Mouse (Mus musculus) ovary, postnatal 36 days (tissue): ENCODE data around the gene Skiv2l.

Experiments used
- DNase-seq: peaks from one replicate; pipeline ENCODE4 v3.0.0; 2022; ENCODE audit warnings: low spot score, mixed read lengths

Gene Skiv2l

DNA sequence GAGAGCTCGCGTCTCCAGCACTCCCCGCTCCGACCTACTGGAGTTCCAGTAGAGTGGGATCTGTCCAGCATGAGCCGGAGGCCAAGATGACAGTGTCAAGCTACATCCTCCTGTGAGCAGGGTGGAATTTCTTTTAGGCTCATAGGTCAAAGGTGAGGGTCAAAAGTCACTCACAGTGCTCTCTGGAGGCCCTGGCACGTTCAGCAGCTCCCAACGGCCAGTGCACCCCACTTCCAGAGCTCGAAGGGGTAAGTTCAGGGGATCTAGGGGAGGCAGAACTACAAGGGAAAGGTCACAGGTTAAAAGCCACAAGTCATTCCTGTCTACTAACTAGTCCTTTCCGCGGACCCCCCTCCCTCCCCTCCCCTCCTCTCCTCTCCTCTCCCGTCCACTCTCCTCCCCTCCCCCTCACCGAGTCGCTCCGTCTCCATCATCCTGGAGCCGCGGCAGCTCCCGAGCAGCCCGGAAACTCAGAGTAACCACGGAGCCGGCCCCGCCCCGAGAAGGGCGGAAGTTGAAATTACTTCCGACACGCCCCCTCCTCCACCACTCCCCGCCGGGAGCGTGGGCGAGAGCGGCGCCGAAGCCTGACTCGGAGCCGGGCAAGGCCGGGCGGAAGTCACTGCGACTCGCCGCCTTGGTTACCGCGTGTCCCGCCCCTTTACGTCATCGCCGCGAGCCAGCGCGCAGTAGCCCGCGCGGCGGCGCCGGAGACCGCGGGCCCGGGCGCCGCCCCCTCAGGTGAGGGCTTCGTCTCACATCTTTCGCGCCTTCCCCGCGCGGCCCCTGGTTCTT is at the start of gene Skiv2l, which contains the start of gene Nelfe:
Gene Skiv2l (minus strand): TSS at position 489 of the 795 bp plus-strand sequence.
Gene Nelfe (plus strand): TSS at position 670 of the 795 bp plus-strand sequence.
- peak; percentile 98 for DNase-seq

DNA sequence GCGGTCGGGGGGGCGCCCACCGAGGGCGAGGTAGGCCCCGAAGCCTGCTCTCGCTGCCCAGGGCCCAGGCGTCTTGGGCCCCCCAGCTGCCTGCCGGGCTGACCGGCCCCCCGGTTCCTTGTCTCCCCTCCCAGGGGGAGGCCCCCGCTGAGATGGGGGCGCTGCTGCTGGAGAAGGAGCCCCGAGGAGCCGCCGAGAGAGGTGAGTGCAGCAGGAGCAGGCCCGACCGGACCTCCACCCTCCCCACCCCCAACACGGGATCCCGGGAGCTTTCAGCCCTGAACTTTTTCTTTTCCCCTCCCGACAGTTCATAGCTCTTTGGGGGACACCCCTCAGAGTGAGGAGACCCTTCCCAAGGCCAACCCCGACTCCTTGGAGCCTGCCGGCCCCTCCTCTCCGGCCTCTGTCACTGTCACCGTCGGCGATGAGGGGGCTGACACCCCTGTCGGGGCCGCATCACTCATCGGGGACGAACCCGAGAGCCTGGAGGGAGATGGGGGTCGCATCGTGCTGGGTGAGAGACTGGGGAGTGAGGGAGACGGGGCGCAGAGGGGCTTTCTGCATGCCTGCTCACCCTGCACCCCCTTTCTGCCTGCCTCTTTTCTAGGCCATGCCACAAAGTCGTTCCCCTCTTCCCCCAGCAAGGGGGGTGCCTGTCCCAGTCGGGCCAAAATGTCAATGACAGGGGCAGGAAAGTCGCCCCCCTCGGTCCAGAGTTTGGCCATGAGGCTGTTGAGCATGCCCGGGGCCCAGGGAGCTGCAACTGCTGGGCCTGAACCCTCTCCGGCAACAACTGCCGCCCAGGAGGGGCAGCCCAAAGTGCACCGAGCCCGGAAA is 49.3 kb upstream of the Skiv2l start:
- peak; percentile 56 for DNase-seq

DNA sequence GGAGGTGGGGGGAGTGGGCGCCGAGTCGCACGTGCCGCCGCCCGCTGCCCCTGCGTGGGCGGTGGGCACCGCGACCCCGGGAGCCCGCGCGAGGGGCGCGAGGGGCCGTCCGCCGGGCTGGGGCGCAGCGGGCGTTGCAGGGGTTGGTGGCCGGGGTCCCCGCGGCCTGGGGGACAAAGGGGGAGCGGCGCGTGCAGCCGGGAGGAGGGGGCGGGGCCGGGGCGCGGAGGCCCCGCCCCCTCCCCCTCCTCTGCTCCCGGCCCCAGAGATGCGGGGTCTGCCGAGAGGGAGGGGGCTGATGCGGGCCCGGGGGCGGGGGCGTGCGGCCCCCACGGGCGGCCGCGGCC is 48.7 kb upstream of the Skiv2l start:
- DNase-seq, result no peak

DNA sequence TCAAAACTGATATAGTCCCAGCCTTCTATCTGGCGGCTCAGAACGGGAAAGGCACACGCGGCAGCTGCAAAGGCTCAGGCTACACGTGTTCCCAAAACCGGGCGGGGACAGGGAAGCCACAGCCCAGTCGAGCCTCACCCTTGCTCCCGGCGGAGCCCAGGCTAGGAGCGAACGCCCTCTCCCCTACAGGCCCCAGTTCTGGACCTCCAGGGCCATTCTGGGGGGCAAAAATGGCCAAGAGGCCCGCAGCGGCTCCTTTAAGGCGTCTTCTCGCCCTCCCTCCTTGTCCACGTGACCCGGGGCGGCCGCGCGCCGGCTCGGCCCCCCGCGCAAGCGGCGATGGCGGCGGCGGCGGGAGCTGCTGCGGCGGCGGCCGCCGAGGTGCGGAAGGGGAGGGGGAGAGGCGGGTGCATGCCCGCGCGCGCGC is 48.2 kb upstream of the Skiv2l start, which contains the start of the genes C2 and Ehmt2:
Gene C2 (minus strand): TSS at position 106 of the 427 bp plus-strand sequence.
Gene Ehmt2 (plus strand): TSS at position 310 of the 427 bp plus-strand sequence.
- peak; percentile 86 for DNase-seq

DNA sequence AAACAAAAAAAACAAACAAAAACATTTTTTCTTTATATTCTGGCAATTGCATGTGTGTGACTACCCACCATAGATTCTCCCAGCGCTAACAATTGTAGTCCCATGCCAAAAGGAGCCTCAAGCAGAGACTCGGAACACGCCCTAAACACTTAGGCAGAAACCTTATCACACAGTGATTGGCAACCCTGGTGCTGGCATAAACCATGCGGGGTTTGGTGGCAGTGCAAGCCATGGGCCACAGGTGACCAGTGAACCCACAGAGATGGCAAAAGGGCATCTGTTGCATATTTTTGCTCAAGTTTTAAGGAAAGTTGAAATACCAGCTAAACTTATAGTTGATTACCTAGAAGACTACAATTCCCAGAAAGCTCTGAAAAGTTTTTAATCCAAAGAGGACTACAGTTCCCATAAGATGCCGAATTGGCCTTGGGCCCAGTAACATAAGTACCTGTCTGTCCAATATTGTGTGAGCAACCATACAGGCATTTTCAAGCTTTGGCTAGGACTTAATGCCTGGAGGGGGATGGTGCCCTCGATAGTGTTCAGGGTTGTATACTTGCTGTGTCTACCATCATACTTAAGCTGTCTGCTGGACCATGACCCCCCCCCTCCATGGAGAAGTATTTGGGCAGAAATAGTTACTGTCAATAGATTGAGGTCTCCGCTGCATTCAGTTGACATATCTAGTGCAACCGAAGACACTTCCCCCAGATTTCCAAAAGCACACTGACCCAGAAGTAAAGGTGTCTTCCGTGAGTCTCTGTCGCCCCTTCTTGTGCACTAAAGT is 47.6 kb upstream of the Skiv2l start:
- DNase-seq, result no peak

DNA sequence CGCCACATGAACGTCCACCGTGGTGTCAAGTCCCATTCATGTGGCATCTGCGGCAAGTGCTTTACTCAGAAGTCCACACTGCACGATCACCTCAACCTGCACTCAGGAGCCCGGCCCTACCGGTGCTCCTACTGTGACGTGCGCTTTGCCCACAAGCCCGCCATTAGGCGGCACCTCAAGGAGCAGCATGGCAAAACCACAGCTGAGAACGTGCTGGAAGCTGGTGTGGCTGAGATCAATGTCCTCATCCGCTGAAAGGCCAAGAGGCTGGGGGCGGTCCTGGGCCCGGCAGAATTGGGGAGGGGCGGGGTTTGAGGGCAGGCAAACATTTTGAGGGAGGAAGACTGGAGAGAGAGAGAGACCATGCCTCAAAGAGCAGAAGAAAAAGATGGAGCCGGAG is 46.4 kb upstream of the Skiv2l start:
- DNase-seq, result no peak

DNA sequence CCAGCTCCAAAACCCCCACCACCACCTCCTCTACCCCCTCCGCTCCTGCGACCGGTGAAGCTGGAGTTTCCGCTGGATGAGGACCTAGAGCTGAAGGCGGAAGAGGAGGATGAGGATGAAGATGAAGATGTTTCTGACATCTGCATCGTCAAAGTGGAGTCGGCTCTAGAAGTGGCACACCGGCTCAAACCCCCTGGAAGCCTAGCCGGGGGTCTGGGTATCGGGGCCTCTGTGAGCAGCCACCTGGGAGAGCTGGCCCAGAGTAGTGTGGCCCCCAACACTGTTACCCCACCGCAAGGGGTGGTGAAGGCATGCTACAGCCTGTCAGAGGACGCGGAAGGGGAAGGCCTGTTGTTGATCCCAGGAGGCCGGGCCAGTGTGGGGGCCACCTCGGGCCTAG is 45.7 kb upstream of the Skiv2l start:
- DNase-seq, result no peak

DNA sequence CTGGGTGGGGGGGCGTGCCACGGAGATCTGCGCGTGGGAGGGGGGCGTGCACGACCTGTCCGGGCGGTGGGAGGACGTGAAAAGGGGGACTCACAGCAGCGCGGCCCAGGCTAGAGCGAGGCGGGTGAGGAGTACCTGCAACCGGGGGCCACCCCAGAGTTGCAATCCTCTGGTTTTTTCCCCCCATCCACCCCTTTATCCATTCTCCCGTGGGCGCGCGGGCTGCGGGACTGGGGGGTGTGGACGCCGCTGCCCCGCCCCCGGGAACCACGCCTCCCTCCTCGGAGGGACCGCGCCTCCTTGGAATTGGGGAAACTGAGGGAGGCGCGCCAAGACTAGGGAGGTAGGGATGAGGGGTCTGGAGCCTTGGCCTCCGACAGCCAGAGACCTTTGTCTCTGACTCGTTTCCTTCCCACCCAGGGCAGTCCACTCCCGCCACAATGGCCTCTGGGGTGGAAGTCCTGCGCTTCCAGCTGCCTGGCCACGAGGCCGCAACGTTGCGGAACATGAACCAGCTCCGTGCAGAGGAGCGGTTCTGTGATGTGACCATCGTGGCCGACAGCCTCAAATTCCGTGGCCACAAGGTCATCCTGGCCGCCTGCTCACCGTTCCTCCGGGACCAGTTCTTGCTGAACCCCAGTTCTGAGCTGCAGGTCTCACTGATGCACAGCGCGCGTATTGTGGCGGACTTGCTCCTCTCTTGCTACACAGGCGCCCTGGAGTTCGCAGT is 45.0 kb upstream of the Skiv2l start:
- DNase-seq, result peak; percentile 76

DNA sequence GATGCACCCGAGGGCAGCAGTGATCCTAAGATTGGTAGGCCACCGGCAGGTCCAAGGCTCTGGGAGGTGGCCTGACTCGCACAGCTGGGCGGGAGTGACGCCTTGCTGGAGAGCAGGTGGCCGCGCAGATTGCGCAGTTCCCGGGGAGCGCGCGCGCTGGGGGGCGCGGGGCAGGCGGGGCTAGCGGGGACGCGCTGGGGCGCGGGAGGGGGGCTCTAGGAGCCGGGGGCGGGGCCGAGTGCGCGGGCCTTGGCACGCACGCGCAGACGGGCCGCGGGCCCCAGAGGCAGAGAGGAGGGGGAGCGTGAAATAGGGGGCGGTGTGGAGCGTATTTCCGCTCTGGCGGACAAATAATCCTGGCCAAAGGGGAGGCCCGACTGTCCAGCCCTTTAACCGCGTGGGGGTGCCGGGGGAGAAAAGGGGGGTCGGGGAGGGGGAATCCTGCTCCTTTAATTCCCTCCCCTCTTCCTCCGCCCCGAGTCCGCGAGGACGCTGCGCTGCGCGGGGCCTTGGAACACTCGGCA is 44.1 kb upstream of the Skiv2l start:
- DNase-seq, result peak; percentile 97

DNA sequence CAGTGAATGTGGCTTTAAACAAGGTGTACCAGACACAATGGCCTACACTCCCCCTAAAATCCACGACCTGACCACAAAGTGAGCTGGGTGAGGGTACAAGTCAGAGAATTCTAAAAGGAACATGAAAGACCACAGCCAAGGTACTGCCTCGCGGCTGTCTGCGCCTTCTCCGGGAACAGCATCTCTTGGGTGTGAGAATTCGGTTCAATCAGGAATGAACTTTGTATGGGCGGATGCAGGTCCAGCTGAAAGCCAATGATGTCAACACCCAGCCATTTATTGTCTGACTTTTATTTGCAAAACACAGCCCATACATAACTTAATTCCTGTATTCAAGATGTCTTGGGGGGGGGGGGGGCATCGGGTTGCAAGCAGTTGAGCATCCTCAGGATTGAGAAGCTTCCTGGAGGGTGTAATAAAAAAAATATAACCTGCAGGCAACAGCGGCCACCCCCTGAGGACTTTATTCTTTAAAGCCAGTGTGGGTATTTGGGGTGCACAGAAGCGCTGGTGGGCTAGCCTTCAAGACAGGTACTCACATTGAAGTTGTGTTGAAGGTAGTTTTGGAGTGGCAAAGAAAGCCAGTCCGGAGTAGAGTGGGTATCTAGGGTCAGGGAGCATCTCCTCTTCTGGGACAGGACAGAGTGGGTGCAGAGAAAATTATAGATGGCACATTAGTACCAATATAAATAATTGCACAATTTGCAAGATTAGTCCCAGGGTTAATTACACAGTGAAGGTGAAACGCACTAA is 43.2 kb upstream of the Skiv2l start:
- no peak for DNase-seq

DNA sequence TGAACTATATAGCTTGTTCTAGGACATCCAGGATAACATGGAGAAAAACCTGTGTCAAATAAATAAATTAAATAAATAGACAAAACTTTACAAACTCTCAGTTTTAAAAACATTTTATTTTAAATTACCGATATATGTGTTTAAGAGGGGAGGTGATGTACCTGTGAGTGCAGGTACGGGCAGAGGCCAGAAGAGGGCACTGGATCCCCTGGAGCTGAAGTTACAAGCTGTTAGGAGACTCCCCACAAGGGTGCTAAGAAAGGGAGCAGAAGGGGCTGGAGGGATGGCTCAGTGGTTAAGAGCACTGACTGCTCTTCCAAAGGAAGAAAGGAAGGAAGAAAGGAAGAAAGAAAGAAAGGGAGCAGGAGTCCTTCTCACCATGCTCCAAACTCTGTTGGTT is 41.4 kb upstream of the Skiv2l start:
- DNase-seq, result no peak

DNA sequence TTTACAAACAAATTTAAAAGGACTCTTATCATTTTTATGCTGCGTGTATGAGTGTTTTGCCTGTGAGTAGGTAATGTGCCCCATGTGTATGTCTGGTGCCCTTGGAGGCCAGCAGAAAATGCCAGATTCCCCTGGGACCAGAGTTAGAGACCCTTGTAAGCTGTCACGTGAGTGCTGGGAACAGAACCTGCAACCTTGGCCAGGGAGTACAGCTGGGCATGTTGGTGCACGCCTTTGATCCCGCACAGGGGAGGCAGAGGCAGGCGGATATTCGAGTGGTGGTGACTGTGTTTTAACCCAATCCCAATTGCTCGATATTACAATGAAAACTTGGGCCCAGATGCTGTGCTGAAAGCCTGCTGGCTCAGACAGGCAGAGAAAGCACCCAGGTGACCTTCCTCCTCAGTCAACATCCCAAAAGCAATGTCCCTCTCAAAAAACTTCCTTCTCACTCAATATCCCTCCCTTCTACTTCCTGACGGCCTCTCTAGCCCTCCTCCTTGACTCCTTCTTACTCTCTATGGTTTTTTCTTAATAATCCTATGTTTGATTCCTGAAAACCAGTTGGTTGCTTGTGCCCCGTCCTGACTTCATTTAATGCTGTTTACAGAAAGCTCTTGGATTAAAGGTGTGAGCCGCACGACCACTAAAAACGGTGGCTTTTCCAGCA is 40.2 kb upstream of the Skiv2l start:
- DNase-seq, result no peak

DNA sequence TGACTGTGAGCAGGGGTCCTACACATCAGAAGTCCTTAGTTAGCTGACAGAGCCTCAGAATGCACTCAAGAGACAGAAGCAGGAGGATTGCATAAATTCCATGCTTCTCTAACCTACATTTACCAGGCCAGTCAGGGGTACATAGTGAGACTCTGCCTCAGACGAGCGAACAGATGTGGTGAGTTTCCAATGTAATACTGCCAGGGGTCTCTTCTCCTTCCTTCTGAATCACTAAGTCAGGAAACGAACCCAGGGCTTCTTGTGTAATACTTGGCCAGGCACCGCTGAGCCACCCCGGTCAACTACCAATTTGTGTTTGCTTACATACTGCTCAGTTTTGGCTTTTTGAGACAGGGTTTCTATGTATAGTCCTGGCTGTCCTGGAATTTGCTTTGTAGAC is 37.9 kb upstream of the Skiv2l start:
- no peak for DNase-seq

DNA sequence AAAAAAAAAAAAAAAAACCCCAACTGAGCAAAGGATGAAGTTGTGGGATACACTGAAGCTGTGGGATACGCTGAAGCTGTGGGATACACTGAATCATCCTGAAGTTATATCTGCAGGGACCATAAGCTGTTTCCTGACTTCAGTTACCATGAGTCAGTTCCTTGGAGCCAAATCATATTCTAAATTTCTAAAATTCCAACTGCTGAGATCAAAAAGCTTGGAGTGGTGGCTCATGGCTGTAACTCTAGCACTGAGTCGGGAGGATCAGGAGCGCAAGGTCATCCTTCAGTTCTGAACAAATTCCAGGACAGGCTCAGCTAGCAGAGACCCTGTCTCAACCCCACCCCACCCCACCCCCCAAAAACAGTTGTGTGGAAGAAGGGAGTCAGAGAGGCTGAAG is 35.6 kb upstream of the Skiv2l start:
- no peak for DNase-seq

DNA sequence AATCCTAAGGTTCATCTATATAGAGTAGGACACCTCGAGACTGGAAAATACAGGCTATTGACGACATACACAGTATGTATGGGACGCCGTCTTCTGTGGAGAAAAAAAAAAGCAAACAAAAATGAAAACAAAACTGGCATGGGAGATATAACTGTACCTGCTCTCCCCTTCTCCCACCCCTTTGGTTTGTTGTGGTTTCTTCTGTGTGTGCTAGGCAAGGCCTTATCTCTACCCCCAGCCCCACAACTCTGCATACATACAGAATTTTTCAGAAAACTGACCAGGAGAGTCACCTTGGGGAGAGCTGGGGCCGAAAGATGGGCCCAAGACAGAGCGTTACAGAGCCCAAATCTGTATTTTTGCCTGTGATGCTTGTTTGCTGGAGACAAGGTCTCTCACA is 34.7 kb upstream of the Skiv2l start:
- DNase-seq, result no peak

DNA sequence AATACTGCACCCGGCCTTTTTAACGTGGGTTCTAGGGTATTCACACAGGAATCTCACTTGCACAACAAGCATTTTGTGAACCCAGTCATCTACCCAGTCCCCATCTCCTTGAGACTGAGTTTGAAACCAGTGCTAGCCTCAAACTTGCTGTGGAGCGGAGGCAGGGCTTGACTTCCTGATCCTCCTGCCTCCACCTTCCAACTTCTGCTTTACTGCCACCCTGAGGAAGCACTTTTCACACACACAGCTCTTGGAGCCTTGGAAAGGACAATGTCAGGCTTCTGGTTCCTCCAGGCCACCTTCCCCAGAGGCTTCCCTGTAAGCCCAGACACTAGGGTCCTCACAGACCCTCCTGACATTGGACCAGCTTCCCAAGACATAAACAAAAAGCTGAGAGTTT is 33.3 kb upstream of the Skiv2l start:
- no peak for DNase-seq

DNA sequence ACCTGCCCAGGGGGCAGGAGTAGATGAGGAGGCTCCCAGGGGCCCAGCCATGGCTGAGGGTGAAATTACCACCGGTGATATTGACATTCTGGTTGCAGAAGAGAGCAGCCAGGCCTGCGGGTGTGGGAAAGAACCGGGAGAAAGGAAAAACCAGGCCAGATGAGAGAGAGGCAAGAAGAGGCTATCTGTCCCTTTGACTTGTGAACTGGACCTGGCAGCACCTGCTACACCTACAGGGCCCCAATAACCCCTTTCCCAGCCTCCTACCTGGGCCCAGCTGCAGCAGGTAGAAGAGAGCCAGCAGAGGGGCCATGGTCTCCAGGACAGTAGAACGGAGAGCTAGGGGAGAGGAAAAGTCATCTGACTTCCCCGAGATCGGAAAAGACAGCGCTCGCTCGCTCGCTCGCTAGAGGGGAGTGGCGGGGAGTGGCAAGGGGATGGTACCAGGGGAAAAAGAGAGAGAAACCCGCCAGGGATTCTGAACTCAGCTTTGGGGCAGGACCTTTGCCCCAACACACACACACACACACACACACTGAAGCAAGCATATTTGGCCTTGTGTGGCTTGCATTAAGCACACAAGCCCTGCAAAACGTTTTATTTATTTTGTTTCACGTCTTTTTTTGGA is 31.8 kb upstream of the Skiv2l start, which contains the start of gene Gm20547:
Gene Gm20547 (minus strand): TSS at position 360 of the 628 bp plus-strand sequence.
- DNase-seq, result no peak

DNA sequence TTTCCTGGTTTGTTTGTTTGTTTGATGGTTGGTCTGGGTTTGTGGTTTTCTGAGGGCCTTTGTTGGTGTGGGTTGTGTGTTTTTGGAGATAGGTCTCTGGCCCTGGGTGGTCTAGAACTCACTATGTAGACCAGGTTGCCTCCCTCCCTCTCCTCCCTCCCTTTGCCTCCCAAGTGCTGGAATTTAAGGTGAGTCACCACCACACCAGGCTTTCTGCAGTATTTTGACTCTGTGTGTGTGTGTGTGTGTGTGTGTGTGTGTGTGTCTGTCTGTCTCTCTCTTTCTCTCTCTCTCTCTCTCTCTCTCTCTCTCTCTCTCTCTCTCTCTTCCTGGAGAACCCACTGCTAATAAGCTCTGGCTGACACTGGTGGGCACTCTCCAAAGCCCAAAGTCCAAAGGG is 31.2 kb upstream of the Skiv2l start:
- no peak for DNase-seq

DNA sequence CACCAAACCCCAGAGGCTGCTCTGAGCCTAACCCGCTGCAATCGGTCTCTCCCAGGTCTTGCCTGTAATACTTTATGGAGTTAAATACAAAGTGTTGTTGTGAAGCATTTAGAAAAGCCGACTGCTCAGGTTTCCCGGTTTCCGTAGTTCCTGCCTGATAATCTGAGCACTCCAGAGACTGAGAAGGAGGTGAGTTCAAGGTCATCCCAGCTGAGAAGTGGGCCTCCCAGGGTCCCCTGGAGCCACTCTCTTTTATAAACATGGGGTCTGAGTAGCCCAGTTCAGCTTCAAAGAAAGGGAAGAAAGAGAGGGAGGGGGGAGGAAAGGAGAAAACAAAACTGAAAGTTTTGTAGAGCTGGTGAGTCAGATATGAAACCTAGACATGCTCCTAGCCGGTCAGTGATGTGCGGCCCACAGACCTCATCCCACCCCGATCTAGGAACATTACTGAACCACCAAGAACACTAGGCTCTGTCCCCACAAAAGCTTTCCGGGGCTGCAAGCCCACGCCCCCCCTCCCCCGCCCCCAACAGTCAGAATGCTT is 29.4 kb upstream of the Skiv2l start, which contains the start of gene Zbtb12:
Gene Zbtb12 (plus strand): TSS at position 148 of the 544 bp plus-strand sequence.
- DNase-seq, result no peak
